Mouse (Mus musculus): ENCODE data around the gene Map10. TPM values are rescaled to one million over a fixed set of nuclear protein-coding genes. Genes with fewer than 3 reads are reported as not detected.

Map10 gene
- total and polyA plus RNA-seq, 2 experiments from 2014 or later, result 6.9 to 11.0 TPM

- no peak overlapping the region for H3K9ac ChIP-seq (replicated peaks; ENCODE audit: low read length, poor library complexity, severe bottlenecking)
- H3K27ac ChIP-seq (ENCODE audit: low read depth, low read length), result no peak overlapping the region
- no peaks in the 10 kb centered on the region for H3K4me1 ChIP-seq (ENCODE audit: insufficient read depth, low read length)
- H3K27me3 ChIP-seq (ENCODE audit: insufficient read depth, low read length), result no peaks in the 10 kb centered on the region
- H3K36me3 ChIP-seq (ENCODE audit: insufficient read depth, low read length), result no peaks in the 10 kb centered on the region
- 67% methylated on average over 6 of the region's 6 CpGs for WGBS
- ATAC-seq (ENCODE audit: low FRiP score), result no peak
- H3K4me3 ChIP-seq (ENCODE audit: low read depth, low read length), result no peak overlapping the region
- no peaks in the 10 kb centered on the region for H3K9me3 ChIP-seq (ENCODE audit: low read length)
- no peak overlapping the region for H3K4me2 ChIP-seq (ENCODE audit: low read depth, low read length, poor library complexity, severe bottlenecking)
- no peak for TF ChIP-seq CTCF (IDR thresholded peaks at IDR 0.05)
- no peak for DNase-seq (ENCODE audit: low spot score)
Measured at GRCm38 (mm10) chr8:125699391-125700025, 29.9 kb downstream of the Map10 start.

- no peak overlapping the region for H3K4me2 ChIP-seq (ENCODE audit: low read depth, low read length, poor library complexity, severe bottlenecking)
- no peak for TF ChIP-seq CTCF (IDR thresholded peaks at IDR 0.05)
- ATAC-seq (ENCODE audit: low FRiP score) (no peak), DNase-seq (ENCODE audit: low spot score) (no peak)
- no peaks in the 10 kb centered on the region for H3K9me3 ChIP-seq (ENCODE audit: low read length)
- no peak overlapping the region for H3K4me3 ChIP-seq (ENCODE audit: low read depth, low read length)
- 79% methylated on average over 7 of the region's 7 CpGs for WGBS
- no peak overlapping the region for H3K27ac ChIP-seq (ENCODE audit: low read depth, low read length)
- H3K4me1 ChIP-seq (ENCODE audit: insufficient read depth, low read length), result no peaks in the 10 kb centered on the region
- no peaks in the 10 kb centered on the region for H3K27me3 ChIP-seq (ENCODE audit: insufficient read depth, low read length)
- H3K36me3 ChIP-seq (ENCODE audit: insufficient read depth, low read length), result no peaks in the 10 kb centered on the region
- no peak overlapping the region for H3K9ac ChIP-seq (replicated peaks; ENCODE audit: low read length, poor library complexity, severe bottlenecking)
Measured at GRCm38 (mm10) chr8:125700407-125700806, 30.8 kb downstream of the Map10 start.

- no peak overlapping the region for H3K9ac ChIP-seq (replicated peaks; ENCODE audit: low read length, poor library complexity, severe bottlenecking)
- TF ChIP-seq CTCF (IDR thresholded peaks at IDR 0.05), result no peak
- H3K4me3 ChIP-seq (ENCODE audit: low read depth, low read length), result no peak overlapping the region
- DNase-seq (ENCODE audit: low spot score) (peak; percentile 59), ATAC-seq (ENCODE audit: low FRiP score) (no peak)
- H3K9me3 ChIP-seq (ENCODE audit: low read length), result no peaks in the 10 kb centered on the region
- H3K4me2 ChIP-seq (ENCODE audit: low read depth, low read length, poor library complexity, severe bottlenecking), result no peak overlapping the region
- H3K27me3 ChIP-seq (ENCODE audit: insufficient read depth, low read length), result no peaks in the 10 kb centered on the region
- 66% methylated on average over 15 of the region's 15 CpGs for WGBS
- no peaks in the 10 kb centered on the region for H3K36me3 ChIP-seq (ENCODE audit: insufficient read depth, low read length)
- H3K27ac ChIP-seq (ENCODE audit: low read depth, low read length), result no peak overlapping the region
- no peaks in the 10 kb centered on the region for H3K4me1 ChIP-seq (ENCODE audit: insufficient read depth, low read length)
Measured at GRCm38 (mm10) chr8:125702868-125703473, 33.4 kb downstream of the Map10 start.

- no peaks in the 10 kb centered on the region for H3K27me3 ChIP-seq (ENCODE audit: insufficient read depth, low read length)
- no peak for DNase-seq (ENCODE audit: low spot score)
- H3K27ac ChIP-seq (ENCODE audit: low read depth, low read length), result no peak overlapping the region
- H3K9ac ChIP-seq (replicated peaks; ENCODE audit: low read length, poor library complexity, severe bottlenecking), result no peak overlapping the region
- H3K4me3 ChIP-seq (ENCODE audit: low read depth, low read length), result no peak overlapping the region
- H3K4me1 ChIP-seq (ENCODE audit: insufficient read depth, low read length), result no peaks in the 10 kb centered on the region
- ATAC-seq (ENCODE audit: low FRiP score), result no peak
- H3K9me3 ChIP-seq (ENCODE audit: low read length), result no peaks in the 10 kb centered on the region
- no peaks in the 10 kb centered on the region for H3K36me3 ChIP-seq (ENCODE audit: insufficient read depth, low read length)
- WGBS, result 90% methylated on average over 6 of the region's 6 CpGs
- TF ChIP-seq CTCF (IDR thresholded peaks at IDR 0.05), result no peak
- H3K4me2 ChIP-seq (ENCODE audit: low read depth, low read length, poor library complexity, severe bottlenecking), result no peak overlapping the region
Measured at GRCm38 (mm10) chr8:125704434-125704833, 34.8 kb downstream of the Map10 start.

GRCm38 (mm10) chr8:125705816-125706215 is 36.2 kb downstream of the Map10 start:
- no peak overlapping the region for H3K27ac ChIP-seq (ENCODE audit: low read depth, low read length)
- no peak overlapping the region for H3K4me2 ChIP-seq (ENCODE audit: low read depth, low read length, poor library complexity, severe bottlenecking)
- DNase-seq (ENCODE audit: low spot score) (no peak), ATAC-seq (ENCODE audit: low FRiP score) (no peak)
- H3K9ac ChIP-seq (replicated peaks; ENCODE audit: low read length, poor library complexity, severe bottlenecking), result no peak overlapping the region
- no peak overlapping the region for H3K4me3 ChIP-seq (ENCODE audit: low read depth, low read length)
- no peaks in the 10 kb centered on the region for H3K4me1 ChIP-seq (ENCODE audit: insufficient read depth, low read length)
- no peaks in the 10 kb centered on the region for H3K27me3 ChIP-seq (ENCODE audit: insufficient read depth, low read length)
- 74% methylated on average over 7 of the region's 7 CpGs for WGBS
- no peak for TF ChIP-seq CTCF (IDR thresholded peaks at IDR 0.05)
- no peaks in the 10 kb centered on the region for H3K9me3 ChIP-seq (ENCODE audit: low read length)
- no peaks in the 10 kb centered on the region for H3K36me3 ChIP-seq (ENCODE audit: insufficient read depth, low read length)

GRCm38 (mm10) chr8:125709171-125709570 is 39.6 kb downstream of the Map10 start:
- no peak overlapping the region for H3K4me2 ChIP-seq (ENCODE audit: low read depth, low read length, poor library complexity, severe bottlenecking)
- H3K9me3 ChIP-seq (ENCODE audit: low read length), result no peaks in the 10 kb centered on the region
- no peak for DNase-seq (ENCODE audit: low spot score)
- ATAC-seq (ENCODE audit: low FRiP score), result no peak
- H3K36me3 ChIP-seq (ENCODE audit: insufficient read depth, low read length), result no peaks in the 10 kb centered on the region
- H3K27ac ChIP-seq (ENCODE audit: low read depth, low read length), result no peak overlapping the region
- H3K27me3 ChIP-seq (ENCODE audit: insufficient read depth, low read length), result no peaks in the 10 kb centered on the region
- H3K9ac ChIP-seq (replicated peaks; ENCODE audit: low read length, poor library complexity, severe bottlenecking), result no peak overlapping the region
- no peak overlapping the region for H3K4me3 ChIP-seq (ENCODE audit: low read depth, low read length)
- no peak for TF ChIP-seq CTCF (IDR thresholded peaks at IDR 0.05)
- no peaks in the 10 kb centered on the region for H3K4me1 ChIP-seq (ENCODE audit: insufficient read depth, low read length)
- WGBS, result 89% methylated on average over 5 of the region's 5 CpGs
